Mouse (Mus musculus) CH12.LX (cell line): Measurements from ENCODE around the gene Myh9. TPM values are rescaled to one million over a fixed set of nuclear protein-coding genes. Genes with fewer than 3 reads are reported as not detected.

Experiments
- DNase-seq: peaks from one replicate; pipeline ENCODE4 v3.0.0-alpha.2; 2013; ENCODE audit errors: extremely low read depth
- H3K27ac ChIP-seq: 2 replicates; pipeline ENCODE4 v1.5.1; 2012; ENCODE audit warnings: low read depth, mild to moderate bottlenecking, control low read depth, moderate library complexity; ENCODE audit not compliant: insufficient read depth
- H3K27me3 ChIP-seq: replicated peaks from 2 replicates; pipeline ENCODE3; 2012; ENCODE audit warnings: inconsistent platforms
- H3K36me3 ChIP-seq, 2 experiments: replicated peaks in 1 of 2; 2 replicates each; pipeline versions ENCODE3 to v1.6.1; 2012; ENCODE audit warnings: inconsistent platforms in 1 of 2, low read length in 1 of 2, mild to moderate bottlenecking in 1 of 2, mixed read lengths in 1 of 2, moderate library complexity in 1 of 2; ENCODE audit not compliant: control insufficient read depth in 1 of 2, insufficient read depth in 1 of 2
- H3K4me1 ChIP-seq, 2 experiments: 2 replicates each; pipeline ENCODE4 v1.6.1; 2012; ENCODE audit warnings: inconsistent platforms in 1 of 2, moderate library complexity in 1 of 2; ENCODE audit not compliant: insufficient read depth in 2 of 2, control insufficient read depth in 1 of 2
- H3K4me2 ChIP-seq: 2 replicates; pipeline ENCODE4 v1.6.1; 2012; ENCODE audit warnings: low read depth, mild to moderate bottlenecking, control low read depth; ENCODE audit not compliant: poor library complexity, insufficient read depth, severe bottlenecking
- H3K4me3 ChIP-seq, 3 experiments: fragments of 150-350 bp in 1 of 3; sonication (generic) in 1 of 3; replicated peaks in 1 of 3; 2 replicates each; pipeline versions ENCODE3 to v1.5.1; 2011 to 2012; ENCODE audit warnings: low read depth in 2 of 3, low read length in 2 of 3, mild to moderate bottlenecking in 2 of 3, moderate library complexity in 2 of 3, control low read depth in 1 of 3, improper control_type of control experiment in 1 of 3, inconsistent platforms in 1 of 3, mixed read lengths in 1 of 3; ENCODE audit not compliant: poor library complexity in 1 of 3
- H3K79me2 ChIP-seq: replicated peaks from 2 replicates; pipeline ENCODE4 v1.6.1; 2012; ENCODE audit warnings: mild to moderate bottlenecking, moderate library complexity; ENCODE audit not compliant: control insufficient read depth, poor library complexity, insufficient read depth, severe bottlenecking; ENCODE audit errors: extremely low read depth
- H3K9ac ChIP-seq: 2 replicates; pipeline ENCODE4 v1.6.1; 2012; ENCODE audit warnings: low read depth, mild to moderate bottlenecking, control low read depth, moderate library complexity; ENCODE audit not compliant: insufficient read depth
- H3K9me3 ChIP-seq: replicated peaks from 2 replicates; pipeline ENCODE3; 2012; ENCODE audit warnings: low read length, inconsistent platforms, mixed read lengths
- BHLHE40 ChIP-seq: IDR thresholded peaks from 2 replicates; pipeline ENCODE4 v1.6.1; 2011; ENCODE audit warnings: mild to moderate bottlenecking, low read depth, low read length, improper control_type of control experiment
- E2F4 ChIP-seq: IDR thresholded peaks from 2 replicates; pipeline ENCODE4 v1.6.1; 2011; ENCODE audit warnings: low read depth, low read length, improper control_type of control experiment; ENCODE audit not compliant: insufficient replicate concordance
- ELF1 ChIP-seq: IDR thresholded peaks from 2 replicates; pipeline ENCODE4 v1.6.1; 2014; ENCODE audit warnings: low read depth, mild to moderate bottlenecking, inconsistent platforms, low read length, improper control_type of control experiment
- HCFC1 ChIP-seq: IDR thresholded peaks from 2 replicates; pipeline ENCODE4 v1.6.1; 2012; ENCODE audit warnings: low read depth, mild to moderate bottlenecking, inconsistent platforms, low read length, improper control_type of control experiment
- IRF4 ChIP-seq: IDR thresholded peaks from 2 replicates; pipeline ENCODE4 v1.6.1; 2014; ENCODE audit warnings: low read depth, mild to moderate bottlenecking, inconsistent platforms, low read length, improper control_type of control experiment
- JUN ChIP-seq: IDR thresholded peaks from 2 replicates; pipeline ENCODE4 v1.6.1; 2011; ENCODE audit warnings: low read depth, mild to moderate bottlenecking, low read length, improper control_type of control experiment, moderate library complexity; ENCODE audit not compliant: insufficient read depth
- JUND ChIP-seq: conservative IDR thresholded peaks from 2 replicates; pipeline ENCODE4 v1.6.1; 2011; ENCODE audit warnings: low read depth, low read length, improper control_type of control experiment
- KAT2A ChIP-seq: IDR thresholded peaks from 2 replicates; pipeline ENCODE4 v1.6.1; 2012; ENCODE audit warnings: low read length, improper control_type of control experiment, inconsistent platforms; ENCODE audit not compliant: insufficient replicate concordance
- MAFK ChIP-seq: IDR thresholded peaks from 2 replicates; pipeline ENCODE4 v1.6.1; 2011; ENCODE audit warnings: low read length, improper control_type of control experiment; ENCODE audit not compliant: insufficient replicate concordance
- MAX ChIP-seq: IDR thresholded peaks from 2 replicates; pipeline ENCODE4 v1.6.1; 2011; ENCODE audit warnings: low read length, improper control_type of control experiment
- MAZ ChIP-seq: IDR thresholded peaks from 2 replicates; pipeline ENCODE4 v1.6.1; 2012; ENCODE audit warnings: low read depth, mild to moderate bottlenecking, inconsistent platforms, low read length, improper control_type of control experiment, moderate library complexity
- NRF1 ChIP-seq: IDR thresholded peaks from 2 replicates; pipeline ENCODE4 v1.6.1; 2014; ENCODE audit warnings: low read depth, mild to moderate bottlenecking, inconsistent platforms, low read length, improper control_type of control experiment, moderate library complexity
- PAX5 ChIP-seq: IDR thresholded peaks from 2 replicates; pipeline ENCODE4 v1.6.1; 2012; ENCODE audit warnings: low read length, inconsistent platforms, mixed read lengths
- POLR2A ChIP-seq: IDR thresholded peaks from 2 replicates; pipeline ENCODE4 v1.6.1; 2011; ENCODE audit warnings: low read depth, mild to moderate bottlenecking, improper control_type of control experiment, low read length
- POLR2AphosphoS2 ChIP-seq: IDR thresholded peaks from 2 replicates; pipeline ENCODE4 v1.6.1; 2011; ENCODE audit warnings: low read depth, low read length, improper control_type of control experiment
- RAD21 ChIP-seq: IDR thresholded peaks from 2 replicates; pipeline ENCODE4 v1.6.1; 2011; ENCODE audit warnings: low read depth, mild to moderate bottlenecking, low read length, improper control_type of control experiment, moderate library complexity
- SIN3A ChIP-seq: IDR thresholded peaks from 2 replicates; pipeline ENCODE4 v1.6.1; 2012; ENCODE audit warnings: low read length, improper control_type of control experiment, inconsistent platforms
- SMC3 ChIP-seq: IDR thresholded peaks from 2 replicates; pipeline ENCODE4 v1.6.1; 2011; ENCODE audit warnings: low read depth, low read length, improper control_type of control experiment
- TCF12 ChIP-seq: IDR thresholded peaks from 2 replicates; pipeline ENCODE4 v1.6.1; 2014; ENCODE audit warnings: low read depth, mild to moderate bottlenecking, inconsistent platforms, low read length, improper control_type of control experiment
- UBTF ChIP-seq: IDR thresholded peaks from 2 replicates; pipeline ENCODE4 v1.6.1; 2012; ENCODE audit warnings: low read depth, mild to moderate bottlenecking, inconsistent platforms, low read length, improper control_type of control experiment, moderate library complexity
- ZKSCAN1 ChIP-seq: IDR thresholded peaks from 2 replicates; pipeline ENCODE4 v1.6.1; 2012; ENCODE audit warnings: low read depth, inconsistent platforms, low read length, improper control_type of control experiment, borderline replicate concordance
- ZMIZ1 ChIP-seq: IDR thresholded peaks from 2 replicates; pipeline ENCODE4 v1.6.1; 2012; ENCODE audit warnings: low read depth, mild to moderate bottlenecking, inconsistent platforms, low read length, improper control_type of control experiment
- dilution Hi-C: fragments of 300-500 bp; cut with MboI; formaldehyde crosslinking; loops from 2 replicates; pipeline ENCODE4 v1.14.3; 2020; ENCODE audit warnings: low sequenced_read_pairs; ENCODE audit not compliant: extremely low pct_unique_long_range_greater_than_20kb, extremely low pct_ligation_motif_present
- in situ Hi-C: fragments of 300-500 bp; cut with MboI; formaldehyde crosslinking; loops from 3 replicates; pipeline ENCODE4 v1.14.3; 2019; ENCODE audit warnings: low sequenced_read_pairs, low pct_ligation_motif_present, low pct_unique_long_range_greater_than_20kb, mixed read lengths
- polyA plus RNA-seq: library from polyadenylated mRNA; unstranded; fragments of >175 nt; gene quantifications from 2 replicates; pipeline ENCODE4 v1.2.1, GENCODE M21; 2012; ENCODE audit warnings: low read depth; ENCODE audit not compliant: insufficient read length
- total RNA-seq, 2 experiments: library from RNA; depleted of rRNA; stranded (reverse); fragments of 300-350 nt in 1 of 2; fragments of >200 nt in 1 of 2; gene quantifications; 2 replicates each; pipeline ENCODE4 v1.2.3; 2012 to 2014

Gene Myh9
- total and polyA plus RNA-seq, 3 experiments, result 43.8 to 165 (median 146) TPM

- TF ChIP-seq POLR2AphosphoS2 (no peak), HCFC1 (no peak), KAT2A (no peak), ZMIZ1 (no peak), BHLHE40 (no peak), JUN (no peak), IRF4 (no peak)
- no peaks in the 10 kb centered on the region for H3K27me3 ChIP-seq
- no peak overlapping the region for H3K9ac ChIP-seq
- no peaks in the 10 kb centered on the region for H3K36me3 ChIP-seq
- peaks cover 28 to 54% of the 10 kb centered on the region in 2 experiments for H3K4me1 ChIP-seq
- no peak overlapping the region for H3K4me2 ChIP-seq
- dilution Hi-C loops, result no loop called here
- in situ Hi-C loops, result no loop called here
- no peak for DNase-seq
- no peak overlapping the region for H3K4me3 ChIP-seq
- H3K9me3 ChIP-seq, result no peaks in the 10 kb centered on the region
- H3K79me2 ChIP-seq, result no peaks in the 10 kb centered on the region
- peak overlapping the region; percentile 39; the same call in 1 of the 2 replicates for H3K27ac ChIP-seq
Observed at GRCm38 (mm10) chr15:77866583-77867220, 24.7 kb upstream of the Myh9 start.

- H3K9me3 ChIP-seq, result peaks cover 4% of the 10 kb centered on the region
- no peaks in the 10 kb centered on the region for H3K36me3 ChIP-seq
- peaks cover 28 to 54% of the 10 kb centered on the region in 2 experiments for H3K4me1 ChIP-seq
- peak overlapping the region; percentile 94 for H3K27ac ChIP-seq
- H3K27me3 ChIP-seq, result no peaks in the 10 kb centered on the region
- in situ Hi-C loops, result no loop called here
- no peak overlapping the region for H3K4me3 ChIP-seq
- dilution Hi-C loops, result no loop called here
- TF ChIP-seq RAD21, result no peak
- peak; percentile 77 for TF ChIP-seq BHLHE40
- TF ChIP-seq MAZ, result no peak
- no peak for TF ChIP-seq ZKSCAN1
- TF ChIP-seq ELF1, result no peak
- TF ChIP-seq MAX, result peak; percentile 52; the same call in 1 of the 2 replicates
- no peak for TF ChIP-seq PAX5
- TF ChIP-seq UBTF, result no peak
- no peak for TF ChIP-seq MAFK
- TF ChIP-seq SMC3, result no peak
- no peak for TF ChIP-seq TCF12
- TF ChIP-seq SIN3A, result no peak
- no peak for TF ChIP-seq POLR2A
- no peak for TF ChIP-seq IRF4
- no peak for TF ChIP-seq POLR2AphosphoS2
- no peak for TF ChIP-seq NRF1
- no peak for TF ChIP-seq E2F4
- TF ChIP-seq JUND, result no peak
- no peak overlapping the region for H3K9ac ChIP-seq
- H3K4me2 ChIP-seq, result no peak overlapping the region
- DNase-seq, result no peak
- no peaks in the 10 kb centered on the region for H3K79me2 ChIP-seq
Observed at GRCm38 (mm10) chr15:77864063-77864758, 22.2 kb upstream of the Myh9 start.
